Mouse (Mus musculus) forebrain, embryonic 11.5 days (tissue): ENCODE data around the gene Abcc2. TPM values are rescaled to one million over a fixed set of nuclear protein-coding genes. Genes with fewer than 3 reads are reported as not detected.

ENCODE experiments used
- ATAC-seq: fragments of 200-750 bp; cut with Nextera tagmentation; replicated peaks from 2 replicates; pipeline ENCODE4 v1.8.0; 2017; ENCODE audit warnings: moderate TSS enrichment; ENCODE audit not compliant: low FRiP score
- DNase-seq: peaks from one replicate; pipeline ENCODE4 v3.0.0-alpha.2; 2017; ENCODE audit warnings: low spot score
- H3K27ac ChIP-seq: fragments of 300-500 bp; sonication (generic); 2 replicates; pipeline ENCODE4 v1.5.1; 2014; ENCODE audit warnings: low read depth, low read length
- H3K27me3 ChIP-seq: fragments of 300-500 bp; sonication (generic); 2 replicates; pipeline ENCODE4 v1.6.1; 2014; ENCODE audit warnings: mild to moderate bottlenecking, low read length, mixed read lengths; ENCODE audit not compliant: control insufficient read depth, insufficient read depth
- H3K36me3 ChIP-seq: fragments of 300-500 bp; sonication (generic); 2 replicates; pipeline ENCODE4 v1.6.1; 2014; ENCODE audit warnings: mild to moderate bottlenecking, low read length, moderate library complexity, mixed read lengths; ENCODE audit not compliant: control insufficient read depth, insufficient read depth
- H3K4me1 ChIP-seq: fragments of 300-500 bp; sonication (generic); replicated peaks from 2 replicates; pipeline ENCODE4 v1.6.1; 2014; ENCODE audit warnings: low read length, mixed read lengths; ENCODE audit not compliant: control insufficient read depth, insufficient read depth
- H3K4me2 ChIP-seq: fragments of 300-500 bp; sonication (generic); 2 replicates; pipeline ENCODE4 v1.6.1; 2014; ENCODE audit warnings: low read depth, mild to moderate bottlenecking, low read length, moderate library complexity, mixed read lengths; ENCODE audit not compliant: severe bottlenecking
- H3K4me3 ChIP-seq: fragments of 300-500 bp; sonication (generic); 2 replicates; pipeline ENCODE4 v1.5.1; 2014; ENCODE audit warnings: low read depth, low read length
- H3K9ac ChIP-seq: fragments of 300-500 bp; sonication (generic); 2 replicates; pipeline ENCODE4 v1.6.1; 2014; ENCODE audit warnings: low read length
- H3K9me3 ChIP-seq: fragments of 300-500 bp; sonication (generic); 2 replicates; pipeline ENCODE4 v1.6.1; 2016; ENCODE audit warnings: low read length, mixed read lengths; ENCODE audit not compliant: control insufficient read depth
- WGBS: fragments of 180-500 bp; shearing (Covaris S2); extraction: QIAGEN DNeasy Blood & Tissue Kit; methylation state at CpG from one replicate; pipeline ENCODE4 v1.1.7; 2014; 5-methylcytosine and 5-hydroxymethylcytosine counted together
- polyA plus RNA-seq: library from polyadenylated mRNA; unstranded; fragments of >200 nt; fragmentation: Nextera tagmentation; extraction: Ambion mirVana; gene quantifications from 2 replicates; pipeline ENCODE4 v1.2.1, GENCODE M21; 2014

Abcc2 gene
- polyA plus RNA-seq, 1 experiment from 2014 or later: not detected

DNA sequence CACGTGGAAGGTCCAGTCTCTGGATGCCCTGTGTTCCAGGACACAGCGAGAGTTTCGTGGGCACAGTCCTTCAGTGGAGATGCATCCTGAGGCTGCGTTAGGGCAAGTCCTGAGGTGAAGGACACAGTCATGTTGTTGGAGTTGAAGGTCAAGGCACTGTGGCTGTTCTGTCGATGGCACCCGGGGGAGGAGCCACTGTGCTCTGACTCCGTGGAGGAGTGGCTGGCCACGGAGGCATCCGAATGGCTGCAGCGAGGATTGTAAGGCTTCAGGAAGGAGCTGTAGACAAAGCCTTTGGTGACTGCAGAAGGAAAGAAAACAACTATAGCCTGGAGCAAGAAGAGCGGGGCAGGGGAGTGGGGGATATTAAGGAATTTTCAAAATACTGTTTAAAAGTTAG is 68.0 kb downstream of the Abcc2 start:
- 93% methylated on average over 11 of the region's 11 CpGs for WGBS
- no peak for ATAC-seq

DNA sequence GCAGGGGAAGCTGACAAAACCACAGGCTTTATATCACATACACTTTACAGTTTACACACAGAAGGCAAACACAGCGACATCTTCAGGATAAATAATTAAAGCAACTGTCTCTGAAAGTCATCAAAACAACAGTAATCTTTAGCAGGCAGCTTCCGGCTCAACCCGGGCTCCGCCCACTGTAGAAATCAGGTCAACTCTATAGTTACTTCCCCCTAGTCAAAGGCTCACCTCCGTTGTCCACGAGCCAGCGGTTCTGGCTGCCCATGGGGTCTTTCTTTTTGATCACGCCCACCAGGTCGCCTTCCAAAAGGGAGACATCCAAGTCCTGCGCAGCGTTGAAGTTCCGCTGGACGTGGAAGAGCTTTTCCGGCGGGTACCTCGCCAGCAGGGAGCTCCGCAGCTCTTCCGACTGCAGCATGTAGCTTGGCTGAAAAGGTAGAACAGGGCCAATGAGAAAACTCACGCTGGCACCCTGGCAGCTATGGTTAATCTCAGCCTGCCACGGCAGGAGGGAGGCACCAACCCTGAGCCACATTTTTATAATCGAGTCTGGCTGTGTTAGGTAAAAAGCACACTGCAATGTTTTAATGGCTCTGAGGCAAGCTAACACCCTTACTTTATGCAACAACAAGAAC is 70.1 kb downstream of the Abcc2 start:
- Histone ChIP-seq H3K9me3 (no peaks in the 10 kb centered on the region), H3K9ac (no peak overlapping the region), H3K36me3 (peaks cover 26% of the 10 kb centered on the region), H3K27ac (no peak overlapping the region), H3K4me3 (no peak overlapping the region), H3K4me2 (no peak overlapping the region), H3K4me1 (no peaks in the 10 kb centered on the region), H3K27me3 (no peaks in the 10 kb centered on the region)
- DNase-seq (no peak), ATAC-seq (no peak)
- WGBS: 88% methylated on average over 21 of the region's 21 CpGs

More for the DNA sequence above, 68.0 kb downstream of the Abcc2 start:
- Histone ChIP-seq H3K4me3 (no peak overlapping the region), H3K27ac (no peak overlapping the region), H3K27me3 (no peaks in the 10 kb centered on the region), H3K9me3 (no peaks in the 10 kb centered on the region), H3K9ac (no peak overlapping the region), H3K4me1 (no peaks in the 10 kb centered on the region), H3K4me2 (no peak overlapping the region), H3K36me3 (peaks cover 26% of the 10 kb centered on the region)
- no peak for DNase-seq

DNA sequence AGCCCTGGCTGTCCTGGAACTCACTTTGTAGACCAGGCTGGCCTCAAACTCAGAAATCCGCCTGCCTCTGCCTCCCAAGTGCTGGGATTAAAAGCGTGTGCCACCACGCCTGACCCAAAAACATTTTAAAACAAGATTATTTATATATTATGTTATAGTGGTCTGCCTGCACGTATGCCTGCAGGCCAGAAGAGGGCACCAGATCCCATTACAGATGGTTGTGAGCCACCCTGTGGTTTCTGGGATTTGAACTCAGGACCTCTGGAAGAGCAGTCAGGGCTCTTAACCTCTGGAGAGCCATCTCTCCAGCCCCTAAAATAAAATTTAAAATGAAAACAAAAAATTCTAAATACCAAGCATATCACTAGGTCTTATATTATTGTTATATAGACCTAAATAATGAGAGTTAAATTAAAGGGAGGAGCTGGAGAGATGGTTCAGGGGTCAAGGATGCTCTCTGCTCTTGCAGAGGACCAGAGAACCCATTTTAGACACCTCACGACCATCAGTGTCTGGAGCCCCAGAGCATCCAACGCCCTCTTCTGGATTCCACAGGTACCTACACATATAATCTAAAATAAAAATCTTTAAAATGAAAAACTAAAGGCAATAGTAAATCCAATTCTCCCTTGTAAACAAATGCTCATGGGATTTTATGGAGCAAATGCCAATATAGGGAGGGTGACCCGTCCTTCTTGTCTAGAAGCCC is 71.0 kb downstream of the Abcc2 start:
- 79% methylated on average over 7 of the region's 7 CpGs for WGBS
- Histone ChIP-seq H3K27ac (no peak overlapping the region), H3K4me2 (no peak overlapping the region), H3K27me3 (no peaks in the 10 kb centered on the region), H3K36me3 (peaks cover 18% of the 10 kb centered on the region), H3K4me3 (no peak overlapping the region), H3K4me1 (no peaks in the 10 kb centered on the region), H3K9ac (no peak overlapping the region), H3K9me3 (no peaks in the 10 kb centered on the region)
- no peak for DNase-seq
- no peak for ATAC-seq

DNA sequence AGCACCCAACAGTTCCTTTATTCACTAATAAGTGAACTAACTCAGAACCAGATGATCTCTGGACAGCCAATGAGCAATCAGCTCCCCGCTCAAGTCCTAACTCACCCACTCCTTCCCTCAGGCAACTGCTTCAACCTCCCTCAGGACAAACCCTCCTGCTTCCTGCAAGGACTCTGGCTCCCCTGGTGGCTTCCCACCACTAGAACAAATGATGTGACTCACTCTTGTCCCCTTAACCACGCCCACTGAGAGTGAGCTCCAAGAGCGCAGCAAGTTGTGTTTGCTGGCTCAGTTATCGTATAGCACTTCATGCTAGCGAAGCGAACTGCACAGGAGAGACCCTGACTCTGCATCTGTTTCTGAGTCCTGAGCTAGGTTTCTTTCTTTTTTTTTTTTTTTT is 75.4 kb downstream of the Abcc2 start:
- WGBS: 81% methylated on average over 6 of the region's 6 CpGs
- Histone ChIP-seq H3K4me2 (no peak overlapping the region), H3K9me3 (peaks cover 3% of the 10 kb centered on the region; the same call in 1 of the 2 replicates), H3K4me1 (no peaks in the 10 kb centered on the region), H3K9ac (no peak overlapping the region), H3K27ac (no peak overlapping the region), H3K27me3 (no peaks in the 10 kb centered on the region), H3K4me3 (no peak overlapping the region), H3K36me3 (peaks cover 19% of the 10 kb centered on the region)
- no peak for DNase-seq
- no peak for ATAC-seq

DNA sequence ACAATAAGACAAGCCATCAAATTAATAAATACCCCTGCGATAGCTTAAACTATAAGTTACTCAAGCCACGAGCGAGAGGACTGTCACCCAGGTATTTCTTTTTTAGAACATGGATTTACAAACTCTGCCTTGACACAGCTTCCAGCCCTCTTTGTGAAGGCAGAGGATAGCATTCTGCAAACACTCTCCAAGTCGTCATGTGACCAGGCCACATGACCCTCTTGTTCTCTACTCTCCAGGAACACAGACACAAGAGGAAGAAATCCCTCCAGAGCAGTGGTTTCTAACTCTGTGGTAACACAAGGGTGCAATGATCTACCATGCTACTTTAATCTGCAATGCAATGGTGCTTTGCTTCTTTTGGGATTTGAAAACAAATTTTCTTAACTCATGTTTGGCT is 88.4 kb downstream of the Abcc2 start:
- H3K4me2 ChIP-seq: no peak overlapping the region
- H3K27ac ChIP-seq: no peak overlapping the region
- no peaks in the 10 kb centered on the region for H3K9me3 ChIP-seq
- H3K4me3 ChIP-seq: no peak overlapping the region
- 86% methylated on average over 4 of the region's 4 CpGs for WGBS
- H3K9ac ChIP-seq: no peak overlapping the region
- DNase-seq: no peak
- ATAC-seq: no peak
- H3K36me3 ChIP-seq: peaks cover 28% of the 10 kb centered on the region
- no peaks in the 10 kb centered on the region for H3K4me1 ChIP-seq
- H3K27me3 ChIP-seq: no peaks in the 10 kb centered on the region

DNA sequence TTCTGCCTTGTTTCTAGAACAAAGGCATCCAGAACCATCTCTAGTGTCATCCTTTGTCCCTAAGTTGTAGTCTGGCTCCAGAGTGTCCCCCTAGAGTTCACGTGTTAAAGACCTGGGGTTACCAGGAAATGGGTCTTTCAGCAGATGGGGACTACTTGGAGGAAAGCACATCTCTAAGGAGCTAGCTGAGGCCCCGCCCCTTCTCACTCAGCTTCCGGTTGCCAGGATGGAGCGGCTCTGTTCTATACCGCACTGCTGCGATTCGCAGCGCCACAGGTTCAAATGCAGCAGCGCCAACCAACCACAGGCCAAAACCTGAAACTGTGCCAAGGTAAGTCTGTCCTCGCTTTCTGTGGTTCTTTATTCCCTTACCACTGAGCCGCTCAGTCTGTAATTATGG is 92.4 kb downstream of the Abcc2 start:
- ATAC-seq (no peak), DNase-seq (no peak)
- 91% methylated on average over 11 of the region's 11 CpGs for WGBS
- H3K27me3 ChIP-seq: no peaks in the 10 kb centered on the region
- H3K4me1 ChIP-seq: peaks cover 9% of the 10 kb centered on the region
- no peak overlapping the region for H3K4me3 ChIP-seq
- no peak overlapping the region for H3K9ac ChIP-seq
- H3K9me3 ChIP-seq: no peaks in the 10 kb centered on the region
- no peak overlapping the region for H3K27ac ChIP-seq
- H3K36me3 ChIP-seq: peaks cover 15% of the 10 kb centered on the region
- no peak overlapping the region for H3K4me2 ChIP-seq

DNA sequence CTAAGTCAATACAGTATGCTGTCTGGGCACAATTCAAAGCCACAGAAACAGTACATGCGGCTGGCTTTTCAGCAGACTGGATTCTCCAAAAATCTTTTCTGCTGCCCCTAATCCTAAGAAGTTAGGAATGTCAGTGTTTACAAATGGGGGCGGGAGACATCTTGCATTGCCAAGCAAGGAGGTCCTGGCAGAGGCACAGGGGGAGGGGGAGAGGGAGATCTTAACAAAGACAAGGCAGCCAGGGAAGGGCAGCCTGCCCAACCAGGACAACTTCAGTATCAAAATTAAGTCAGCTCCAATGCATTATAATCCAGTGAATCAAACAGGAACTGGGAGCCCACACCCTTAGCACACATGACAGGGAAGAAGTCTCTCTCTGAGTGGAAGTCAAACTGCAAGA is 94.0 kb downstream of the Abcc2 start:
- Histone ChIP-seq H3K27me3 (no peaks in the 10 kb centered on the region), H3K27ac (no peak overlapping the region), H3K36me3 (peaks cover 15% of the 10 kb centered on the region), H3K4me1 (peaks cover 9% of the 10 kb centered on the region), H3K9ac (no peak overlapping the region), H3K4me3 (no peak overlapping the region), H3K4me2 (no peak overlapping the region), H3K9me3 (no peaks in the 10 kb centered on the region)
- ATAC-seq: no peak
- DNase-seq: no peak
- WGBS: 9% methylated on average over 2 of the region's 2 CpGs

DNA sequence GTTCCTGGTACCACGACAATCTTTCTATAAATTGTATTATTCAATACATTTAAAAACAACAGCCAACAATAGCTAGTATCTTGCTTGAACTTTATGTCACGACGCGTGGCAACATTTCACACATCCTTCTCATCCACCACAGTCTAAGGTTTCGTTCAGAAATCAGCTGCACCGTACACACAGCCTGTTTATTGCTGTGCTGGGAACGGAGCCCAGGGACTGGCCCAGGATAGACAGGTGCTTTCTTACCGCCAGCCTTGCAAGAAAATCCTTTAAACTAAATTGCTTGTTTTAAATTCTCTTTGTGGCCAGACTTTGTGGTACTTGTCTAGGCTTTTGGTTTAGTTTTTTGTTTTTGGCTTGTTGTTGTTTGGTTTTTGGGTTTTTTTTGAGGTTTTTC is 95.4 kb downstream of the Abcc2 start:
- 85% methylated on average over 8 of the region's 8 CpGs for WGBS
- Histone ChIP-seq H3K4me2 (peak overlapping the region; percentile 62; the same call in 1 of the 2 replicates), H3K9ac (no peak overlapping the region)

More for the DNA sequence above, 95.4 kb downstream of the Abcc2 start:
- Histone ChIP-seq H3K27ac (no peak overlapping the region), H3K9me3 (peaks cover 2% of the 10 kb centered on the region; the same call in 1 of the 2 replicates), H3K4me3 (no peak overlapping the region), H3K4me1 (peaks cover 9% of the 10 kb centered on the region), H3K27me3 (no peaks in the 10 kb centered on the region), H3K36me3 (peaks cover 12% of the 10 kb centered on the region)
- ATAC-seq: no peak
- DNase-seq: no peak
